Mouse (Mus musculus) urinary bladder, postnatal 10 days (tissue): ENCODE data around the gene Tead1.

Experiments used
- DNase-seq: peaks from one replicate; pipeline ENCODE4 v3.0.0; 2022; ENCODE audit warnings: low spot score

Gene Tead1

DNA sequence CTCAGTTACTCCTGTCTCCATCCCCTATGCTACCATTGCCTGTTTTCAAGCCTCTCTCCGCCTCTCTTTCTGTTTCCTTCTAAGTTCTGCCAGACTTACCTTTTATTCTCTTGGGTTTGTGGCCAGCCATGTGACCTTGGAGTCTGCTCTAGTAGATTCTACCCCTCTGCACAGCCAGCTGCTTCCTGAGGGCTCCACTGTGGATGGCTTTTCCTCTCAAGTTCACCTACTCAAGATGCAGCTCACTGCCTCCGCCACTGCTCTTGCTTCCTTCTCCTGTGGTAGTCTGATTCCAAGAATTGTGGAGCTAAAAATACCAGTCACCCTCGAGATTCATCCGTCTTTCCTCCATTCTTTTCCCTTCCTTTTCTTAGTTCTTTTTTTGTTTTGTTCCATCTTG, 140.7 kb downstream of the Tead1 start:
- DNase-seq, result no peak

DNA sequence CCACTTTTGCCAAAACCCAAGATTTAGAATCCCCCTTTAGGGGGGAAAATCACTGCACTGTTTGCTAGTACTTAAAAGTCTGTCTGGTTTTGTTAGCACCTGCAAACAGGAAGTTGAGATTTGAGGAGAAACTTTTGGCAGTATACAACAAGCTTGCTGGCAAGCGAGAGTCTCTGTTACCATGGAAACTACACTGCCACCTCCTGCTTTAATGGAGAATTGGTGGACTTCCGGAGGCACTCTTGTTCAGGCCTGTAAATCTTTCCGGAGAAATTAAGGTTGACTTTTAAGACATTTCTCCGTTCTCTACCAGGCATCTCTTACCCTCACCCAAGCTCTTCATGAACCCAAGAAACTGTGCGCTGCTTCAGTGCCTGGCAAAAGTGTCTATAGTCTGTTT, 143.8 kb downstream of the Tead1 start:
- DNase-seq, result no peak

DNA sequence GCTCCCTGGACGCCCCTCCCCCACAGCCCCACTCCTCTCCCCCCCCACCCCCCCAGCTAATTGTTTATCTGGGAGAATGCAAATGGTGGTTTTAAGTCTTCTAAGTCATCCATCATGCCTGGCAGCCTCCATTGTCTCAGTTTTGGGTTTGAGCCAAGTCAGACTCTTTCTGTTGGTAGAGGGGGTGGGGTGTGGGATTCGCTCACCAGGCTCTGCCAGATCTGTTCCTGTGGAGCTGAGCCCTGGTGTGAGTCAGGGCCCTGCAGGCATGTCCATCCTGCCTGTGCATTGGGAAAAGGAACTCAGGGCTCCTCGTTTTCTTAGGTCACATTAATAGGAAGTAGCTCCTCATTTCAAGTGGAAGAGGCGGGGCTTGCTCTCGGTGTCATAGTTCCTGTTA, 144.5 kb downstream of the Tead1 start:
- no peak for DNase-seq

DNA sequence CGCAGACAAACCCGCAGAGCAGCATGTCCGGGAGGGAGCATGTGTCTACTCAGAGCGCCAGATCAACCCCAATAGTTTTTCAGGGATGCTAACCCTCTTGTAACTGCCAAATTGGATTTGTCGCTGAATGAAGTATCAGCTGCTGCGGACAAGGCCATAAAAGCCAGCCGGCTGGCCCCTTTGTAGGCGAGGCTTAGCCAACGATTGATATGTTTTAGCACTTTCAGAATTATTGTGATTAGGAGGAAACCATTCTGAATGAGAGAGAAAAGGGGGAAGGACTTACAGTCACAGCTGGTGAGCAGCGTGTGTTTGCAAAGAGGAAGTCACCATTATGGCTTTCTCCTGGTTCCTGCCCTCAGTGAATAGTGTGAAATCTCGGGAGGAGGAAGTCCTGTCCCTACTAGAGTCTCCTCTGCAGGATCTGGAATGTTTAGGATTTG, 146.2 kb downstream of the Tead1 start:
- DNase-seq, result no peak

DNA sequence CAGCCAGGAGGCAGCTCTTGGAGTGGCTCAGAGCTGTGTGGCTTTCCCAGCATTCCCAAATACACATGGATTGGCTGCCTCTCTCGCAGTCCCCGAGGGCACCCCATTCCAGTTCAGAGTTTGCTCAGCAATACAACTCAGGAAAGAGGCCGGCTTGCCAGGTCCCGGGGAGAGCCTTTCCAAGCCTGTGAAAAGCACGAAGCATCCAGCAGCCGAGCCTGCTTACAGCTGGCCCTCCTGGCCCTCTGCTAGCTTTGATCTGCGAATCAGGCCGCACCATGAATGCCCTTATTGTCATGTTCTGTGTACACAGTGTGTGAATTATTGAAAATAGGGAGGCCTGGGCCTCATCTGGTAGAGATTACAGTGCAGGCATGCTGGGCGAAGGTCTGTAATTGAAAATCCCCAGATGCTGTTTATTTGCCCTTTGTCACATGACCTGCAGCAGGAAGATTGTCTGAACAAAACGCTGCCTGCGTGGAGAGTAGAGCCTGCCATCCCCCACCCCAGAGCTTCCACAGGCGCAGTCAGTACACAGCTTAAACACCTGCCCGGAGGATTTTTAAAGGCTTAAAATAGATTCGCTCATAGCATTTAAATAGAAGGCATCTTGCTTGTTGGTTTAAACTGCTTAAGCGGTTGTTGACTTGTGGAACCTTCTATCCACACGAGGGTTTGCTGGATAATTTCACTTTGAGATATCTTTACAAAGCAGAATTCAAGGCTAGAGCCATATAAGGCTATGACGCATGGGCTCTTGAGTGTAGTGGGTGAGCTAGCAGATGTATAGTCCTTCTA, 147.2 kb downstream of the Tead1 start:
- DNase-seq, result no peak

DNA sequence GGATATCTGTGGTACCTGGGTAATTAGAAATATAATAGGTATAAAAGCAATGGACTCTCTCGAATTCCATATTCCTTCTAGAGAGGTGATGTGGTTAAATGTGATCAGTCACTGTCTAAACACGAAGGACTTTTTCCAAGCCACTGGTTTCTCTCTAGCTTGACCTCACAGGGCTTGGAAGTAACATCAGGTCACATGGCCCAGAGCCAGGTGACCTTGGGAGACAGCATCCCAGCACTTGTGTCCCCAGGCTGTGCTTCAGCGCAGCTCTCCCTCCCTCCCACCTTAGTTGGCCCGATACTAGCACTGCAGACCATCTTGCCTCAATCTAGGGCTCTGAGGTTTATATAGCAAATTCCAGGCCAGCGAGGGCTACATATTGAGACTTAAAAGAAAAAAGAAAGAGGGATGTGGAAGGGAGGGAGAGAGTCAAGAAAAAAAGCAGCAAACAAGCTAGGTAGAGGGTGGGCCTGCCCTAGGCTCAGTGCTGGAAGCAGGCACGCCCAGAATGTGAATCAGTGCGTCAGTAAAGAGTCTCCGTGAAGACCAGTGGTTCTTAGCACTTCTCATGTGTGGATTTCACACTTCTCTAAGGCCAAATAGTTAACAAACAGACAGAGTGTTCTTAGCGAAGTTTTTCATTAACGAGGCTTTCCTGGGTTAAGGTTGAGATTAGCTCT, 149.0 kb downstream of the Tead1 start:
- no peak for DNase-seq

DNA sequence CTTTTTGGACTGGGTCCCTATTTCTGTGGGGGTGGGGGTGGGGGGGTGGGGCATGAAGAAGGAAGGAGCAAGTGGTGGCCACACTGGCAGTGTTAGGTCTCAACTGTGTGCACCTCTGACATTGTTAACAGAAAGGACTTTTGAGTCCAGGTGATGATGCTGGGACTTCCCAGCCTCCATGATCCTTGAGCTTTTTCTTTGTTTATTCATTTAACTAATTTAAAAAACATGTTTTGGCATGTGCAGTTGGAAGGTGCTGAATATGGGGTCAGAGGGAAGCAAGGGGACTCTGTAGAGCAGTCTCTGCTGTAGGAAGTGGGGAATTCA, 149.5 kb downstream of the Tead1 start:
- DNase-seq, result no peak

DNA sequence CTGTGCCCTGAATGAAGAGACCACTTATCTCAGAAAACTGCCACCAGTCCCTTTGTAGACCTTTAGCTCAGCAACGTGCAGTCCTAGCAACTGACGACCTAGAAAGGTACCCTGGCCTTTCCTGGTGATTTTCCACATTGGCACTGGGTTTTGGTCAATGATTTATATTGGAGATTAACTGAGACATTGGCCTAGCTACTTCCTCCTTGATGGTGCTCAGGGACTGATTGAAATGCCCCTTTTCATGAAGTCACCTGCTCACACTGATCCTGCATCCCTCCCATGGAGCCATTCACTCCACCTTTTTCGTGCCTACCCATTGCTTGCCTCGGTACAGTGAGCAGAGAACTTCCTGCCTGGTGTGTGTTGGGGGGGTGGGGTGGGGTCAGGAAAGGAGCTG, 151.8 kb downstream of the Tead1 start:
- DNase-seq, result no peak

DNA sequence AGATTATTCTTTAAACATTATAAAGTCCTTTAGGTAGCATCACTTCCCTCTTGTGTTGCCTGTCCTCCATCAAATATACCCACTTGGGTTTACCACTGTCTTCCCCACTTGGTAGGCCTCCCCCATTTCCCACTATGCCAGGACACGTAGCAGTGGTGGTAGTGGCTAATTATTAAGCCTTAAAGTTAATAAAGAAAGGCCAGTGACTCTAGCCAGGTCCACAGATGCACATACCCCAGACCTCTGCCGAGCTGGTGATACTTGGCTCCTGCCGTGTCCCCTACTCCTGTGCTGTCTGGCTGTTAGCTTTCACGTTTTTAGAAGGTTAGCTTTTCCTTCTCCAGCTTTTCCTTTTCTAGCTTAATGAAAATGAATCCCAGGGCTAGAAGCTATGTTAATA, 152.3 kb downstream of the Tead1 start:
- DNase-seq, result no peak

DNA sequence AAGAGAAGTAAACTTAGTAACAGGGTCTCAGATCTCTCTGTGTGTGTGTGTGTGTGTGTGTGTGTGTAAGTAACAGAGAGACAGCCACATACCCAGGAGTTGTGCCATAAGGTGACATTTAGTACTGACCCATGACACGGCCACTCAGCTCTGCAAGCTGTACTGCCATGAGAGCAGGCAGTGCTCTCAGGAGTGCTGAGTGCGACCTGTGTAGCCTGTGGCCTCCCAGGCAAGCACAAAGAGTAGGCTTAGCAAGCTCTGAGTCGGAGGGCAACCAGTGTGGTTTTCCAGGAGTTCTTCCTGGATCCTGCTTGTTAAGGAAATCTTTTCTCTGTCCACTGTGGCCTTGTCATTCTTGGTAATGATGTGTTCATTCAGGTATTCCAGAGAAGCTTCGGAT, 154.0 kb downstream of the Tead1 start:
- no peak for DNase-seq

DNA sequence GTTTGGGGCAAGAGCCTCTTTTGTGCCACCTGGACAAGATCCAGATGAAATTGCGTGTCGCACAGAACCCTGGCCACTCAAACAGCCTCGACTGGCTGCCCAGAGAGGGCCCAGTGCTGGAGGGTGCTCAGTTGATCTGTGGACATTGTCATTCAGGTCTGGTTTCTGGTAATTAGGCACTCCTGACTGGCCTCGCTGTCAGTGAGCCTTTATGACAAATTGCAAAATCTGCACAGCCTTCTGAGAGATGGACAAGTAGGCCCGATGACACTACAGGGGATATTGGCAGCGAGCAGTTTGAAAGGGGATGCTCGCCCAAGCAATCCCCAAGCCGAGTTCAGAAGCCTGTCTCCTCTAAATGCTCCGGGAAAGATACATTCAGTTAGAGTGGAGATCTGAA, 157.0 kb downstream of the Tead1 start:
- no peak for DNase-seq

DNA sequence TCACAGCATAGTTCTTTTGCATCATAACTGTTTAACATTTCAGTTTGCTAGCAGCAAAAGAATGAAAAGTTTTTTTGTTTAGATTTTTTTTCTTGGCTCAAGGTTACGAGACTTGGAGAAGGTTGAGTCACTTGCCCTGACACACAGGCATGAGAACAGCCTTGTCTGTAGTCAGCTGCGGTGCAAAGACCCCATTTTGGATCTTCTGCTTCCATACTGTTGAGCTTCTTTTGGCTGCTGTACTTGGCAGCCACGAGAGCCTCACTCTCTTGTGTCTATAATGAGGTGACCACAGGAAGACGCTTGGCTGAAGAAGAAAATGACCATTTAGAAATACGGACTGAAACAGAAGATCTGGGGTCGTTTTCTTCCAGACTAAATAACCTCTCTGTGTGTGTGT, 159.0 kb downstream of the Tead1 start:
- DNase-seq, result no peak

DNA sequence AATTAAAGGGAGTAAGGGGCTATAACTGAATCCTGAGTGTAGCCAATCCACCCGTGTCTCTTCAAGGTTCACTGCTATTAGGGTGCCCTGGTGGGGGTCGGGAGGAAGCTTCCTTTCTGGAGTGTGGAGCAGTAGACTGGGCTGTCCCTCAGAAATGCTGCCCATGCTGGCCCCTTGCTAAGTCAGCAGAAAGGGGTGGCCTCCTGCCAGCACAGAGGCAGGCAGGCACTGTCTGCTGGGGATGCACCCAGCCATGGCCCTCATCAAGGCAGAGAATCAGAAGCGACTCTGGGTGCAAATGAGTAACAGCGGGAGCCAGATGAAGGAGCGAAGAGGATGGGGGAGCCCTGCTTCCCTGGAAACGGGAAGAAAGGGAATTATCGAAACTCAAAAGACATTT, 161.2 kb downstream of the Tead1 start:
- no peak for DNase-seq

DNA sequence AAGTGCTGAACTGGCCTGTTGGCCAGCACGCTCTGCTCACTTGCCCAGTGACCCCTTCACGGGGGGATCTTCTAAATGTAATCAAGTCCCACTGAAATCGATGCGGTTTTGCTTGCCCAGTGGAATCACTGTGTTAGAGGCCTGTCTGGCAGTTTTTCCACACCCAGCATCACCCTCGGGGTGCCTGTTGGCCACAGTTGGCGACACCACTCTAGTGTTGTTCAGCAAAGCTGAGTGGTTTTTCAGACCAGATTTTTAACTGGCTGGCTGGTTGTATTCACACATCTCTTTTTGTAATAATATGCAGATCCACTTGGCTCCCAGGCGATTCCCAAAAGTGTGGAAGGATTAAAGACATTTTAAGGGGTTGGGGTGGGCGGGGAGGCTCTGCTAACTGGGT, 161.8 kb downstream of the Tead1 start:
- no peak for DNase-seq

DNA sequence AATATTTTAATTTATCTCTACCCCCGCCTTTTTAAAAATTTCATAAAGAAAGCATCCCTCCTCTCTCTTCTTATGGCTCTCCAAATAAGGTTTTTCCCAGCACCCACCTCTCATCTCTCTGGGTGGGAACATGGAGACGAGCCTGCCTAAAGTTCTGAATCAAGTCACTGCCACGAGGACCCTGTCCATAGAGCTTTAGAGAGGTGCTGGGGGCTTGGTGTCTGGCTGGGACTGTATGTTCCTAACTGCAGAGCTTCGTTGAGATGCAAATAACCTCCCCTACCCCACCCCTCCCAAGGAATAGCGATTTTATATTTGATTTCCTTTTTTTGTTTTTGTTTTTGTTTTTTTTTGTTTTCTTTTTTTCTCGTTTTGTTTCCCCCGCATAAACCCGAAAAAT, 162.4 kb downstream of the Tead1 start:
- DNase-seq, result no peak

DNA sequence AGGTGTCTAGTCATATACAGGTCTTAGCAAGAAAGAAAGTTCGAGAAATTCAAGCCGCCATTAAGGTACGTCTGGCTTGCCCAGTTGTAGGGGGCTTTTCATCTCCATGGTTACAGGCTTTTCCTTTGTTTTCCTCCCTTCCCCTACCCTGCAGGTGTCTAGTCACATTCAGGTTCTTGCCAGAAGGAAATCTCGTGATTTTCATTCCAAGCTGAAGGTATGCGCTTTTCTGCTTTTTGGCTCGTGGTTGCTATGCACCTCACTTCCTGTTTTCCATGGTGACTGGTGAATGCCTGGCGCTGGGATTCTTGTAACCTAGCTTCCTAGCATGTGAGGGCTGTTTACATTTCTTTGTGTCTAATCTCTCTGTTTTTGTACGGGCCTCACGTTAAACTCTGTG, 162.8 kb downstream of the Tead1 start:
- no peak for DNase-seq

DNA sequence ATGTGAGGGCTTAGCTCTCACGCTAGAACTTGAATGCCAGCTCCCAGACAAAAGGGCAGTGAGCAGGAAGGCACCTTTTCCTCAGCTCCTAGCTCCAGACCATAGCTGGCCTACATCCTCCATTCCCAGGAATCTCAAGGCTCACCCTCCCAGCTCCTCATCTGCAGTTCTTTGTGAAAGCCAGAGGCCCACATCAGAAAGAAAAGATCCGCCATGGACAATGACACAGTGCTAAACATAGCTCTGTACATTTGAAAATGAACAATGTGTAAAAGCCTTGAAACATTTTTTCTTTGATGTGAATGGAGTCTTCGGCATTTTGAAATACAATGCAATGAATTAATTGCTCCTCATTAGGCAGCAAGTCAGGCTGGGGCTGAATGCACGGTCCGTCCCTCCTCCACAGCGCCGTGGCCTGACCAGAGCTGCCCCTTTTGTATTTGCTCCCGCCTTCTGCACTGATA, 172.2 kb downstream of the Tead1 start:
- no peak for DNase-seq

DNA sequence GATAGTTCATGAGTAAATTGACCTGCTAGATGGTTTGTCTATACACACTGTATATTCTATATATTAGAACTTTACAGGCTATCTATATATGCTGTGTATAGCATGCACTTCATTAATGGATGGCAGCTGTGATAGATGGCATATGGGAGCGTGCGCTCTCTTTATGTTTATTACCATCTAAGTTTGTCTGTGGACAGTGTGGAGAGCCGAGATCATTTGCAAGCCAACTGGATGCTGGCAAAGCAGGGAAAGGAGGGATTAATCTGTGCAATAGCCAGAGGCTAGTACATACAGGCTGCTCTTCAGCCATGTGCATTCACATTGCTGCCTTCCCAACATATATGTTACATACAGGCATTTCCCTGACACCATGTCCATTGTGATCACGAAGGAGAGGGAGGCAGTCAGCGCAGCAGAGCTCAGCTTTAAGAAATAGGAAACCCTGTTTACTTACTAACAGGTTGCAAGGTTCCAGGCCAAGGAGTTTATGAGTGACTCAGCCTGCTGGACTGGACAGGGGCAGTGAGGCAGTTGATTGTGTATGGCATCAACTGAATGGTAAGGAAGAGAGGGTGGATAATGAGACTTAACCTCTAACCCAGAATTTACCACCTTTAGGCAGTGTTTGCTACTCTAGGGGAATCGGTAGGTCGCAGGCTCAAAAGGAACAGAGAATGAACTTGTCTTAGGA, 173.2 kb downstream of the Tead1 start:
- DNase-seq, result no peak

DNA sequence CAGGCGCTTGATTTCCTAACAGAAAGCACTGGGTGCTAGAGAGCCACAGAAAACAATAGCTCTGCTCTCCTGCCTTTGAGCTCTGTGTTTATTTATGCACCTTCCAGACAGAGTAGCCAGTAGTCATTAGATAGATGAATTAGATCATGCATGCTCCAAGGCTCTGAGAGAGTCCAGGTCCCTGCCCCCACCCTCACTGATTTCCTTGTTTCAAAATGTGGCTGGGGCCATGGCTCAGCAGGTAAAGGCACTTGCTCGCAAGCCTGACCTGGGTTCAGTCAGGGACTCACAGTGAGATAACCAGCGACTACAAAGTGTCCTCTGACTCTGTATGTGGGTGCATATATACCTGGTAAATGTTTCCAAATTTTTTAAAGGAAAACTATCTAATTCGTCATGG, 174.7 kb downstream of the Tead1 start:
- DNase-seq, result no peak

DNA sequence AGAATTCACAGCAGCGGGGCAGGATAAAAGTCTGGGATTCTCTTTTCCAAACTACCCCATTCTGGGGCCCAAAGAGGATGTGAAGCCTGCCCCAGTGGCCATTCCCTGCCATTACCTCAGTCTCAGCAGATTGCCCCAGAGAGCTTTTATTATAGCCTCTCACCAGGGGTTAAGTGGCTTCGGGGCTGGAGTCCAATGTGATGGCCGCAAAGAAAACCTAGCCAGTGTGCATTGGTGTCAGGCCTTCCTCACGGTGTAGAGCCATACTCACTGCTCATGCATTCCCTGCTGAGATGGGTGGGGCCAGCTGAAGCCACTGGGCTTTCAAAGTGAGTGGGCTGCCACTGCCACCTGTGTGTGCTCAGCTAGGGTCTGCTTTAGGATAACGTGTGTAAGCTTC, 175.4 kb downstream of the Tead1 start:
- DNase-seq, result no peak

DNA sequence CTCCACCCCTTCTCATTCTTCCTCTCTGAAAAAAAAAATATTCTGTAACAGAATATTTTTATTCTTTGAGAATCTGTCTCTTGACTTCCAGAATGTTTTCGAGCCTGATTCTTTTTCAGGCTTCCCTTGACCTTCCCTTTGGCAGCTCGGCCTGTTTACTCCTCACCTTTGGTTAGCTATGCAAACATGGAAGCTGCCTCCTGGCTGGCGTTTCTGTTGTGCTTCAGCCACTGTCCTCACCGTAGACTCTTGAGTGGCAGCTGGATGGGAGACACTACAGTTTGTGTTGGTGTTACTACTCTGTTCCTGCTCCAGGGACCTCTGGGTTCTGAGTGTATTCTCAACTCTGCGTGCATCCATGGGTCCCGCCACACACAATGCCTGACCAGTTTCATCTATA, 176.3 kb downstream of the Tead1 start:
- DNase-seq, result no peak

DNA sequence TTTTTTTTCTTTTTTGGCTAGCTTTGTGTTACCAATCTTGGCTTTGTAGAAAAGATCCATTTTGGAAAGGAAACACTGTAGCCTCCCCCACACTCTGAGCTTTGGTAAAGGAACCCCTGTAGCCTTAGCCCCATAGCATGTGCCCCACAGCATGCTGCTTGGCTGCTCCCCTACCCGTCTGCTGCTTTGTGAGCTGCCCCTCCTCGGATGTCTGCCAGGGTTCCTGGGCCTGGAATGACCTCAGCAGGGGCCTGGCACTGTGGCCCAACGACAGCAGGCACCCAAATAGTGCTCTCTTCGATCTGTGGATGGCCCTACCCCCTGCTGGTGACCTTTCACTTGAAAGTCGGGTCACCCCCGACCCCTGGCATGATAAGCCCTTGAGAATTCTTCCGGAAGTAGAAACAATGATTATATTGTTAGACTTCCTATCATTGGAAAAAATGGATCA, 177.0 kb downstream of the Tead1 start:
- DNase-seq, result no peak

DNA sequence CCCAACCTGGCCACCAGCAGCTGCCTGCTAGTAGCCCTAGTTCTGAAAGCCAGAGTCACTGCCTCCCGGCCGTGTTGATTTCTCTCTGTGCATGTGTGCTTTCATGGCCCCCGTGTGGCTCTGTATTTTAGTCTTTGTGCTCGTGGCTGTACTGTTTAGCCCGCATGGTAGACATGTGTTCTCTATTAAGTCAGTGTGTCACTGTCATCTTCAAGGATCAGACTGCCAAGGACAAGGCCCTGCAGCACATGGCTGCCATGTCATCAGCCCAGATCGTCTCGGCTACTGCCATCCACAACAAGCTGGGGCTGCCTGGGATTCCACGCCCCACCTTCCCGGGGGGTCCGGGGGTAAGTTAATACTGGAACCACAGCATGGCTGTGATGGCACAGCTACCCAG, 177.5 kb downstream of the Tead1 start:
- no peak for DNase-seq
